Mouse (Mus musculus): ENCODE data around the gene Plekho2. TPM values are rescaled to one million over a fixed set of nuclear protein-coding genes. Genes with fewer than 3 reads are reported as not detected.
A peak's percentile ranks its signal among the peaks of the same experiment; 100 is the strongest.

The Plekho2 gene
- polyA plus RNA-seq, 1 experiment, result 36.7 TPM

- WGBS, result 71% methylated on average over 10 of the region's 10 CpGs
- DNase-seq, result no peak
- no peaks in the 10 kb centered on the region for H3K4me1 ChIP-seq (ENCODE audit: control insufficient read depth, insufficient read depth, low read length)
- no peak overlapping the region for H3K4me3 ChIP-seq (replicated peaks; ENCODE audit: extremely low read depth, low read depth, low read length)
- TF ChIP-seq POLR2A (IDR thresholded peaks at IDR 0.05; ENCODE audit: borderline replicate concordance, extremely low read depth, low read depth, low read length) (no peak), CTCF (IDR thresholded peaks at IDR 0.05; ENCODE audit: insufficient read depth, low read length) (no peak)
Measured at GRCm38 (mm10) chr9:65525445-65526195, 54.2 kb downstream of the Plekho2 start.

- TF ChIP-seq POLR2A (IDR thresholded peaks at IDR 0.05; ENCODE audit: borderline replicate concordance, extremely low read depth, low read depth, low read length), result no peak
- TF ChIP-seq CTCF (IDR thresholded peaks at IDR 0.05; ENCODE audit: insufficient read depth, low read length), result peak; percentile 98
- H3K4me1 ChIP-seq (ENCODE audit: control insufficient read depth, insufficient read depth, low read length), result no peaks in the 10 kb centered on the region
- DNase-seq, result peak; percentile 71
- WGBS, result 21% methylated on average over 14 of the region's 14 CpGs
- no peak overlapping the region for H3K4me3 ChIP-seq (replicated peaks; ENCODE audit: extremely low read depth, low read depth, low read length)
Measured at GRCm38 (mm10) chr9:65523611-65524364, 56.1 kb downstream of the Plekho2 start.

GRCm38 (mm10) chr9:65520505-65520876, 59.3 kb downstream of the Plekho2 start:
- no peak for DNase-seq
- no peak for TF ChIP-seq CTCF (IDR thresholded peaks at IDR 0.05; ENCODE audit: insufficient read depth, low read length)
- no peak for TF ChIP-seq POLR2A (IDR thresholded peaks at IDR 0.05; ENCODE audit: borderline replicate concordance, extremely low read depth, low read depth, low read length)
- Histone ChIP-seq H3K4me3 (replicated peaks; ENCODE audit: extremely low read depth, low read depth, low read length) (no peak overlapping the region), H3K4me1 (ENCODE audit: control insufficient read depth, insufficient read depth, low read length) (no peaks in the 10 kb centered on the region)
- 26% methylated on average over 11 of the region's 11 CpGs for WGBS

- 14% methylated on average over 25 of the region's 25 CpGs for WGBS
- no peak within 1 kb of the TSS for H3K4me3 ChIP-seq (replicated peaks; ENCODE audit: extremely low read depth, low read depth, low read length)
- TF ChIP-seq CTCF (IDR thresholded peaks at IDR 0.05; ENCODE audit: insufficient read depth, low read length), result no peak
- no peaks in the 10 kb centered on the region for H3K4me1 ChIP-seq (ENCODE audit: control insufficient read depth, insufficient read depth, low read length)
- DNase-seq, result no peak
Measured at GRCm38 (mm10) chr9:65519807-65520504, 59.9 kb downstream of the Plekho2 start, which contains the start of gene Ankdd1a. Ankdd1a (minus strand) TSS chr9:65520193.

GRCm38 (mm10) chr9:65514851-65515261, 65.0 kb downstream of the Plekho2 start:
- TF ChIP-seq POLR2A (IDR thresholded peaks at IDR 0.05; ENCODE audit: borderline replicate concordance, extremely low read depth, low read depth, low read length) (no peak), CTCF (IDR thresholded peaks at IDR 0.05; ENCODE audit: insufficient read depth, low read length) (no peak)
- Histone ChIP-seq H3K4me1 (ENCODE audit: control insufficient read depth, insufficient read depth, low read length) (no peaks in the 10 kb centered on the region), H3K4me3 (replicated peaks; ENCODE audit: extremely low read depth, low read depth, low read length) (no peak overlapping the region)
- no peak for DNase-seq
- WGBS, result 64% methylated on average over 3 of the region's 3 CpGs

- WGBS, result 73% methylated on average over 8 of the region's 8 CpGs
- Histone ChIP-seq H3K4me1 (ENCODE audit: control insufficient read depth, insufficient read depth, low read length) (no peaks in the 10 kb centered on the region), H3K4me3 (replicated peaks; ENCODE audit: extremely low read depth, low read depth, low read length) (no peak overlapping the region)
- DNase-seq, result no peak
- TF ChIP-seq CTCF (IDR thresholded peaks at IDR 0.05; ENCODE audit: insufficient read depth, low read length) (no peak), POLR2A (IDR thresholded peaks at IDR 0.05; ENCODE audit: borderline replicate concordance, extremely low read depth, low read depth, low read length) (no peak)
Measured at GRCm38 (mm10) chr9:65514431-65514830, 65.4 kb downstream of the Plekho2 start.

- TF ChIP-seq CTCF (IDR thresholded peaks at IDR 0.05; ENCODE audit: insufficient read depth, low read length) (no peak), POLR2A (IDR thresholded peaks at IDR 0.05; ENCODE audit: borderline replicate concordance, extremely low read depth, low read depth, low read length) (no peak)
- no peak for DNase-seq
- H3K4me1 ChIP-seq (ENCODE audit: control insufficient read depth, insufficient read depth, low read length), result no peaks in the 10 kb centered on the region
- 66% methylated on average over 3 of the region's 3 CpGs for WGBS
- H3K4me3 ChIP-seq (replicated peaks; ENCODE audit: extremely low read depth, low read depth, low read length), result no peak overlapping the region
Measured at GRCm38 (mm10) chr9:65512520-65512919, 67.3 kb downstream of the Plekho2 start.

- no peak for TF ChIP-seq POLR2A (IDR thresholded peaks at IDR 0.05; ENCODE audit: borderline replicate concordance, extremely low read depth, low read depth, low read length)
- no peak for TF ChIP-seq CTCF (IDR thresholded peaks at IDR 0.05; ENCODE audit: insufficient read depth, low read length)
- DNase-seq, result no peak
- WGBS, result 32% methylated on average over 7 of the region's 7 CpGs
- Histone ChIP-seq H3K4me1 (ENCODE audit: control insufficient read depth, insufficient read depth, low read length) (no peaks in the 10 kb centered on the region), H3K4me3 (replicated peaks; ENCODE audit: extremely low read depth, low read depth, low read length) (no peak overlapping the region)
Measured at GRCm38 (mm10) chr9:65508449-65508848, 71.4 kb downstream of the Plekho2 start.

- no peaks in the 10 kb centered on the region for H3K4me1 ChIP-seq (ENCODE audit: control insufficient read depth, insufficient read depth, low read length)
- TF ChIP-seq POLR2A (IDR thresholded peaks at IDR 0.05; ENCODE audit: borderline replicate concordance, extremely low read depth, low read depth, low read length) (no peak), CTCF (IDR thresholded peaks at IDR 0.05; ENCODE audit: insufficient read depth, low read length) (no peak)
- 55% methylated on average over 21 of the region's 21 CpGs for WGBS
- DNase-seq, result no peak
- H3K4me3 ChIP-seq (replicated peaks; ENCODE audit: extremely low read depth, low read depth, low read length), result no peak overlapping the region
Measured at GRCm38 (mm10) chr9:65502721-65503505, 76.9 kb downstream of the Plekho2 start.

Other genes starting within 250 kb of the Plekho2 start
- 10.9 and 12.1 TPM in 2 replicates for gene Pdcd7, start 233.9 kb downstream of the Plekho2 start, polyA plus RNA-seq (2012; rRNA removed)
- 0.37 and 0.58 TPM in 2 replicates for gene Ubap1l, start 219.0 kb downstream of the Plekho2 start, polyA plus RNA-seq (2012; rRNA removed)
- gene Kbtbd13, start 188.4 kb downstream of the Plekho2 start, polyA plus RNA-seq (2012; rRNA removed), result 1.3 and 2.0 TPM in 2 replicates
- 74.0 and 81.4 TPM in 2 replicates for gene Rasl12, start 181.5 kb downstream of the Plekho2 start, polyA plus RNA-seq (2012; rRNA removed)
- not detected in 2 replicates for gene Slc51b, start 157.1 kb downstream of the Plekho2 start, polyA plus RNA-seq (2012; rRNA removed)
- gene Mtfmt, start 144.3 kb downstream of the Plekho2 start, polyA plus RNA-seq (2012; rRNA removed), result 5.0 and 7.5 TPM in 2 replicates
- 21.9 and 27.8 TPM in 2 replicates for gene Spg21, start 119.1 kb downstream of the Plekho2 start, polyA plus RNA-seq (2012; rRNA removed)
- 0.17 and 0.59 TPM in 2 replicates for gene Ankdd1a, start 59.8 kb downstream of the Plekho2 start, polyA plus RNA-seq (2012; rRNA removed)
- 0.36 and 1.0 TPM in 2 replicates for gene Pif1, start 7.1 kb upstream of the Plekho2 start, polyA plus RNA-seq (2012; rRNA removed)
- gene Rbpms2, start 49.6 kb upstream of the Plekho2 start, polyA plus RNA-seq (2012; rRNA removed), result 16.0 and 18.4 TPM in 2 replicates
- 242 and 274 TPM in 2 replicates for gene Oaz2, start 88.0 kb upstream of the Plekho2 start, polyA plus RNA-seq (2012; rRNA removed)
- 8.3 and 11.7 TPM in 2 replicates for gene Zfp609, start 247.5 kb upstream of the Plekho2 start, polyA plus RNA-seq (2012; rRNA removed)

Measured in lung, adult 2 months (tissue).